8 mouse cellular contexts compared by ENCODE assay signal in the genomic region with DNA sequence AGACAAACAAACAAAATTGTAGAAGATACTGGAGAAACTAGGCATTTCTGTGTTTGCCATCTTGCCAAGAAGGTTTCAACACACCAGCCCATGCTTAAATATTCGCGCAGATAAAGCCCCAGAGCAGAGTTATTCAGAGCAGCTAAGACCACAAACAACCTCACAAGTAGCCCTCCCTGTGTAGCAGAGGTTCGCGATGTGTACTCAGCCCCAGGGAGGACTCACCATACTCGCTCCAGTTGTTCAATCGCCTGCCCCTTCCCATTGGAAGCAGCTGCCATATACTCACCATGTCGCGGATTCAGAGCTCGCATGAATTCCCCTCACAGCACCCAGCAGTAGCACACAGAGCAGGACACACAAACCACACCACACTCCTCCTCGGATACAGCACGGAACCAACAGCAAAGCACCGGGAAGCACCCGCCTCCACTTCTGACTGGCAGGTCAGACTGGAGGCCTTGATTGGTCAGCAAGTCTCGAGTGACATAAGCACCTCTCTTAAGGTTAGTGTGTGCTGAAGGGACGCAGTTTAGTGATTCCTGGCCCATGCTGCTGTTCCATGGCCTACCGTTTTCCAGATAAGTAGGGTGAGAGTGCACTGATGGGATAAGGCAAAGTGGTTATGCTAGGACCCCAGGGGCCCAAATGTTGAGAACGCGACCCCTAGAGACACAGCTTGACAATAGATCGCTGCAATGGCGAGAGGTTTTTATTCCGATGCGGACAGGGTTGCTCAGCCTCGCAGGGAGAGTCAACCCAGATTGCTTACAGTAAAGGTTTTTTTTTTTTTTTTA. TPM values are rescaled to one million over a fixed set of nuclear protein-coding genes. Genes with fewer than 3 reads are reported as not detected.
DNase-seq lines count a peak whose midpoint lies in the region; ATAC-seq and TF ChIP-seq lines count a peak whose summit lies in the region.
"Not testable (repeated sequence)": the region's sequence is repeated elsewhere in the genome, so short reads cannot be mapped to it uniquely, and the experiment has no call there.

A gene (minus strand): TSS at position 381 of the 797 bp plus-strand sequence.

- under 1% methylated on average over 23 of the region's 23 CpGs for WGBS in embryonic facial prominence, embryonic 12.5 days
- WGBS in intestine, postnatal 0 days = under 1% methylated on average over 23 of the region's 23 CpGs
- WGBS in midbrain, embryonic 10.5 days = 1% methylated on average over 23 of the region's 23 CpGs

- not testable (repeated sequence) for H3K9me3 ChIP-seq in embryonic facial prominence, embryonic 12.5 days; intestine, postnatal 0 days (ENCODE audit: control insufficient read depth)
- H3K9me3 ChIP-seq in midbrain, embryonic 10.5 days (replicated peaks) = peaks cover 15% of the 10 kb centered on the region; the same call in 1 of the 2 replicates

- DNase-seq in adrenal gland, postnatal 36 days = peak; percentile 88
- peak; percentile 82 to 83 for DNase-seq in left cerebral cortex, postnatal 36 days (ENCODE audit: low spot score in 2 of 2)
- peak; percentile 78 for DNase-seq in midbrain, embryonic 10.5 days (ENCODE audit: low spot score)
- peak; percentile 83 to 89 for DNase-seq in right cerebral cortex, postnatal 36 days (ENCODE audit: low spot score in 2 of 2)
- peak; percentile 71 to 74 for DNase-seq in urinary bladder, postnatal 4 days (ENCODE audit: low spot score in 2 of 2)

- not testable (repeated sequence) for H3K27me3 ChIP-seq in embryonic facial prominence, embryonic 12.5 days; intestine, postnatal 0 days (replicated peaks; ENCODE audit: control insufficient read depth, insufficient read depth, low read length); midbrain, embryonic 10.5 days (ENCODE audit: low read depth, poor library complexity, severe bottlenecking)

- peak within 1 kb of the TSS; percentile 50 for H3K4me2 ChIP-seq in embryonic facial prominence, embryonic 12.5 days (replicated peaks)
- H3K4me2 ChIP-seq in intestine, postnatal 0 days (replicated peaks; ENCODE audit: low read depth) = peak within 1 kb of the TSS; percentile 64

- intact Hi-C loops in left cerebral cortex, postnatal 36 days (cut with DNase I) = loop anchor here (5.0 kb wide), 1 partner anchor 50 kb away; a partner anchor contains a TSS

- H3K9ac ChIP-seq in embryonic facial prominence, embryonic 12.5 days = peak within 1 kb of the TSS; percentile 50; the same call in 1 of the 2 replicates
- H3K9ac ChIP-seq in intestine, postnatal 0 days (ENCODE audit: low read depth, low read length) = peak within 1 kb of the TSS; percentile 48; the same call in 1 of the 2 replicates

- ATAC-seq in embryonic facial prominence, embryonic 12.5 days (ENCODE audit: insufficient number of reproducible peaks, insufficient read depth, low FRiP score, low TSS enrichment) = peak; percentile 100
- ATAC-seq in granulocyte monocyte progenitor cell, adult 5-6 weeks (replicated peaks; ENCODE audit: poor library complexity, severe bottlenecking) = peak; percentile 100
- peak; percentile 99 for ATAC-seq in intestine, postnatal 0 days

- H3K4me1 ChIP-seq in embryonic facial prominence, embryonic 12.5 days; intestine, postnatal 0 days (replicated peaks; ENCODE audit: control insufficient read depth, insufficient read depth, low read length); midbrain, embryonic 10.5 days: not testable (repeated sequence)

- peak; percentile 23; the same call in 1 of the 2 replicates for TF ChIP-seq CTCF in intestine, postnatal 0 days (IDR thresholded peaks at IDR 0.05; ENCODE audit: low read depth)

- peak within 1 kb of the TSS; percentile 52 for H3K4me3 ChIP-seq in embryonic facial prominence, embryonic 12.5 days
- peak within 1 kb of the TSS; percentile 58 for H3K4me3 ChIP-seq in intestine, postnatal 0 days (ENCODE audit: low read depth, low read length)
- peak within 1 kb of the TSS; percentile 59 for H3K4me3 ChIP-seq in midbrain, embryonic 10.5 days

- not testable (repeated sequence) for H3K36me3 ChIP-seq in embryonic facial prominence, embryonic 12.5 days; intestine, postnatal 0 days (ENCODE audit: control insufficient read depth, insufficient read depth); midbrain, embryonic 10.5 days

- peak within 1 kb of the TSS; percentile 54 for H3K27ac ChIP-seq in embryonic facial prominence, embryonic 12.5 days
- H3K27ac ChIP-seq in intestine, postnatal 0 days (ENCODE audit: low read depth, low read length) = not testable (repeated sequence)
- H3K27ac ChIP-seq in midbrain, embryonic 10.5 days (replicated peaks) = peak within 1 kb of the TSS; percentile 84

RNA-seq across cellular contexts. Expression of the gene that starts here (rescaled TPM):
- total RNA-seq in adrenal gland, postnatal 36 days (2021) = 1 to 10 TPM; 4.6 to 5.6 TPM
- polyA plus RNA-seq in embryonic facial prominence, embryonic 12.5 days (2016; fragmentation: Nextera tagmentation; extraction: Ambion mirVana) = 8.7 and 9.8 TPM in 2 replicates
- 9.9 and 11.9 TPM in 2 replicates for total RNA-seq in granulocyte monocyte progenitor cell, adult 5-6 weeks (2014; fragmentation: Nextera tagmentation)
- total RNA-seq in granulocyte monocyte progenitor cell, adult 5-6 weeks (2017) = 4.5 and 7.6 TPM in 2 replicates
- 2.4 and 2.5 TPM in 2 replicates for polyA plus RNA-seq in intestine, postnatal 0 days (2015; fragmentation: Nextera tagmentation; extraction: Ambion mirVana)
- 1 to 10 TPM; 4.9 to 8.3 TPM for total RNA-seq in left cerebral cortex, postnatal 36 days (2021)
- polyA plus RNA-seq in midbrain, embryonic 10.5 days (2016; fragmentation: Nextera tagmentation; extraction: Ambion mirVana) = 7.2 and 8.1 TPM in 2 replicates
